Mouse (Mus musculus): Measurements from ENCODE around the gene Srrm3.
A peak's percentile ranks its signal among the peaks of the same experiment; 100 is the strongest.

Srrm3 gene

GRCm38 (mm10) chr5:135824517-135824916 is 17.8 kb downstream of the Srrm3 start:
- no peak for DNase-seq

- no peak for DNase-seq
Measured at GRCm38 (mm10) chr5:135826225-135826624, 19.5 kb downstream of the Srrm3 start.

- no peak for DNase-seq
Measured at GRCm38 (mm10) chr5:135829381-135829780, 22.7 kb downstream of the Srrm3 start.

GRCm38 (mm10) chr5:135832729-135833128 is 26.0 kb downstream of the Srrm3 start:
- DNase-seq, result no peak

- DNase-seq, result peak; percentile 75
Measured at GRCm38 (mm10) chr5:135834769-135835491, 28.2 kb downstream of the Srrm3 start.

GRCm38 (mm10) chr5:135835492-135835858 is 28.8 kb downstream of the Srrm3 start:
- no peak for DNase-seq

- DNase-seq, result peak; percentile 49
Measured at GRCm38 (mm10) chr5:135835981-135836380, 29.3 kb downstream of the Srrm3 start.

GRCm38 (mm10) chr5:135841651-135842050 is 35.0 kb downstream of the Srrm3 start:
- DNase-seq, result no peak

GRCm38 (mm10) chr5:135843418-135843817 is 36.7 kb downstream of the Srrm3 start:
- DNase-seq, result no peak

- DNase-seq, result no peak
Measured at GRCm38 (mm10) chr5:135845676-135846320, 39.1 kb downstream of the Srrm3 start.

- no peak for DNase-seq
Measured at GRCm38 (mm10) chr5:135847460-135847859, 40.8 kb downstream of the Srrm3 start.

- no peak for DNase-seq
Measured at GRCm38 (mm10) chr5:135847881-135848280, 41.2 kb downstream of the Srrm3 start.

- DNase-seq, result no peak
Measured at GRCm38 (mm10) chr5:135851024-135851423, 44.3 kb downstream of the Srrm3 start.

- DNase-seq, result no peak
Measured at GRCm38 (mm10) chr5:135851481-135851880, 44.8 kb downstream of the Srrm3 start.

GRCm38 (mm10) chr5:135852421-135852820 is 45.7 kb downstream of the Srrm3 start:
- no peak for DNase-seq

GRCm38 (mm10) chr5:135853731-135854130 is 47.0 kb downstream of the Srrm3 start:
- DNase-seq, result no peak

- DNase-seq, result peak; percentile 83
Measured at GRCm38 (mm10) chr5:135855156-135855555, 48.5 kb downstream of the Srrm3 start.

GRCm38 (mm10) chr5:135866662-135867061 is 60.0 kb downstream of the Srrm3 start:
- DNase-seq, result no peak

- no peak for DNase-seq
Measured at GRCm38 (mm10) chr5:135867637-135868593, 61.2 kb downstream of the Srrm3 start.

GRCm38 (mm10) chr5:135868653-135869052 is 62.0 kb downstream of the Srrm3 start:
- no peak for DNase-seq

- DNase-seq, result no peak
Measured at GRCm38 (mm10) chr5:135869661-135870423, 63.2 kb downstream of the Srrm3 start.

- no peak for DNase-seq
Measured at GRCm38 (mm10) chr5:135870505-135870904, 63.8 kb downstream of the Srrm3 start.

GRCm38 (mm10) chr5:135872996-135873395 is 66.3 kb downstream of the Srrm3 start:
- no peak for DNase-seq

Data from cerebellum, adult 8-10 months (tissue).